Mouse (Mus musculus) heart, embryonic 16.5 days (tissue): ENCODE results near the gene Ncr1. TPM values are rescaled to one million over a fixed set of nuclear protein-coding genes. Genes with fewer than 3 reads are reported as not detected.

Source experiments
- microRNA-seq: library from miRNA; unstranded; fragments of <30 nt; microRNA quantifications from one replicate; pipeline ENCODE4, GENCODE M21; 2017
- polyA plus RNA-seq: library from polyadenylated mRNA; unstranded; fragments of >200 nt; fragmentation: Nextera tagmentation; extraction: Ambion mirVana; gene quantifications from 2 replicates; pipeline ENCODE4 v1.2.1, GENCODE M21; 2015

Ncr1 gene
- polyA plus RNA-seq, 1 experiment from 2014 or later: 0.12 TPM

Small RNA genes within 50 kb of the gene (microRNA-seq; reads per million reads assigned to microRNA genes)
- gene Gm24752 (not detected), gene Gm25349 (not detected)

Other genes with a start within 250 kb of the Ncr1 start
- 1.3 and 2.0 TPM in 2 replicates for gene Ttyh1, start 218.3 kb upstream of the Ncr1 start, polyA plus RNA-seq
- gene Leng8, start 200.7 kb upstream of the Ncr1 start, polyA plus RNA-seq: 47.8 and 50.5 TPM in 2 replicates
- gene Leng9, start 187.3 kb upstream of the Ncr1 start, polyA plus RNA-seq: 3.1 and 3.2 TPM in 2 replicates
- 22.7 and 24.8 TPM in 2 replicates for gene Cdc42ep5, start 172.9 kb upstream of the Ncr1 start, polyA plus RNA-seq
- gene Lilra5, start 100.0 kb upstream of the Ncr1 start, polyA plus RNA-seq: 0.14 and 0.15 TPM in 2 replicates
- gene Gp6, start 60.0 kb downstream of the Ncr1 start, polyA plus RNA-seq: 0.14 and 0.16 TPM in 2 replicates
- gene Rdh13, start 107.9 kb downstream of the Ncr1 start, polyA plus RNA-seq: 31.9 and 32.2 TPM in 2 replicates
- gene Eps8l1, start 123.0 kb downstream of the Ncr1 start, polyA plus RNA-seq: 3.6 and 5.6 TPM in 2 replicates
- gene Ppp1r12c, start 164.0 kb downstream of the Ncr1 start, polyA plus RNA-seq: 28.6 and 39.8 TPM in 2 replicates
- 170 and 190 TPM in 2 replicates for gene Tnnt1, start 178.7 kb downstream of the Ncr1 start, polyA plus RNA-seq
- gene Tnni3, start 186.5 kb downstream of the Ncr1 start, polyA plus RNA-seq: 3,783 and 3,984 TPM in 2 replicates
- 1.1 and 1.3 TPM in 2 replicates for gene Dnaaf3, start 194.7 kb downstream of the Ncr1 start, polyA plus RNA-seq
- 1.9 and 3.4 TPM in 2 replicates for gene Syt5, start 209.8 kb downstream of the Ncr1 start, polyA plus RNA-seq